ENCODE assay signal across 18 mouse cellular contexts in genomic region chr12:108579156-108579871, GRCm38 (mm10). TPM values are rescaled to one million over a fixed set of nuclear protein-coding genes. Genes with fewer than 3 reads are reported as not detected.
DNase-seq lines count a peak whose midpoint lies in the region; ATAC-seq lines count a peak whose summit lies in the region.
"Had no signal": no experiment of that assay in that cellular context is flagged by ENCODE, and none has a peak within 500 bp of the region (broad histone marks: within the 10 kb centered on the region; RNA-seq: fewer than 3 reads in every experiment).

No protein-coding gene starts in this region.

- peak; percentile 81 for ATAC-seq in frontal cortex, adult (ENCODE audit: low TSS enrichment)
- ATAC-seq in inflammation-experienced regulatory T-cells, adult 6 months = no peak
- ATAC-seq: activated CD4-positive, CD25-positive, alpha-beta regulatory T cell, adult 4 months; forebrain, postnatal 0 days; intestine, embryonic 16.5 days; lung, postnatal 0 days; Patski had no signal

- DNase-seq in frontal cortex, postnatal 10 days (ENCODE audit: low spot score in 2 of 2) = no peak
- DNase-seq in right cerebral cortex, postnatal 25 days = peak; percentile 64
- DNase-seq in right cerebral cortex, postnatal 14 days = no peak
- DNase-seq in left cerebral cortex, adult 8-10 months (ENCODE audit: low spot score in 2 of 2) = peak; percentile 37 to 84
- no peak for DNase-seq in ovary, postnatal 14 days (ENCODE audit: low spot score)
- DNase-seq in layer of hippocampus, postnatal 36 days = no peak
- DNase-seq: B cell, adult 2 months; cerebellum, adult 8-10 months; forebrain, postnatal 0 days; gastrocnemius, postnatal 25 days; midbrain, embryonic 14.5 days; thymus, postnatal 4 days had no signal

RNA-seq across cellular contexts. Expression of gene Evl, which starts 24.8 kb away (rescaled TPM):
- 100 to 1,000 TPM; 220 to 260 (median 242) TPM for total RNA-seq in left cerebral cortex, adult 8-10 months (2022)
- 100 to 1,000 TPM; 191 TPM for total RNA-seq in layer of hippocampus, postnatal 36 days (2021)
- polyA plus RNA-seq in inflammation-experienced regulatory T-cells, adult 6 months (2017; shearing (Covaris generic)) = 100 to 1,000 TPM; 124 to 306 (median 304) TPM

Comparison
In these comparisons a context has a peak if more than half of its experiments do, and no peak if none do; other contexts are left out.
1. DNase-seq: peak in right cerebral cortex, postnatal 25 days (single experiment) and left cerebral cortex, adult 8-10 months (2 of 2); none in frontal cortex, postnatal 10 days (0 of 2), right cerebral cortex, postnatal 14 days (single experiment), ovary, postnatal 14 days (single experiment) and layer of hippocampus, postnatal 36 days (0 of 2).